Mouse (Mus musculus): ENCODE measurements around the gene Arhgap30. TPM values are rescaled to one million over a fixed set of nuclear protein-coding genes. Genes with fewer than 3 reads are reported as not detected.
A peak's percentile ranks its signal among the peaks of the same experiment; 100 is the strongest.

Arhgap30 gene
- polyA plus RNA-seq, 1 experiment from 2014 or later: 0.83 TPM

DNA sequence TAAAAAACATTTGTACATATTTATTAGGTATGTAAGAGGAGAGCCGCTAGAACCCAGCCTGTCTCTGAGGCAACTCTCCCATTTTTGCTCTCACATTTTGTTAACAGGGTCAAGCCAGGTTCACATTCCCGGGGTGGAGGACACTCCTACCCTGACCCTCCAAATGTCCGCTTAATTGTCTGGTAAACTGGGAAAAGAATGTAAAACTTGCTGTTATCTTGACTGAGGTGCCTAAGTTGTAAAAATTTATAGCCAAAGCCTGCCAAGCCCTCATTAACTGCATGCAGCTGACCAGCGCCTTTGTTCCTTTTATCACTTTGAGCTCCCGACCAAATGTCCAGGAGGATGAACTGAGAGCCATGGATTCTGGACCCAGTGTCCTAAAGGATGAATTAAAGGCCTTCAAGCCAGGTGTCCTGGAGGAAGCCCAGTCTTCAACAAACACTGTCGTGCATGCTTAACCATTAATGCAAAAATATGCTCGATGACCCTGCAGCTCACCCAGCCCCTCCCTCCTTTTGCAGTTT lies 46.6 kb downstream of the Arhgap30 start:
- Histone ChIP-seq H3K9ac (ENCODE audit: low read depth, low read length) (no peak overlapping the region), H3K4me3 (replicated peaks; ENCODE audit: low read depth, low read length) (no peak overlapping the region), H3K4me1 (replicated peaks; ENCODE audit: insufficient read depth, low read length) (peaks cover 9% of the 10 kb centered on the region; the same call in 1 of the 2 replicates), H3K9me3 (replicated peaks; ENCODE audit: low read length) (no peaks in the 10 kb centered on the region), H3K4me2 (ENCODE audit: low read length) (no peak overlapping the region), H3K36me3 (ENCODE audit: insufficient read depth, low read length) (no peaks in the 10 kb centered on the region), H3K27me3 (ENCODE audit: insufficient read depth, low read length) (no peaks in the 10 kb centered on the region), H3K27ac (no peak overlapping the region)
- 8% methylated on average over 7 of the region's 7 CpGs for WGBS
- TF ChIP-seq CTCF (IDR thresholded peaks at IDR 0.05; ENCODE audit: low read depth): no peak
- DNase-seq (ENCODE audit: low spot score) (peak; percentile 71), ATAC-seq (replicated peaks; ENCODE audit: low FRiP score, low read depth) (no peak)

DNA sequence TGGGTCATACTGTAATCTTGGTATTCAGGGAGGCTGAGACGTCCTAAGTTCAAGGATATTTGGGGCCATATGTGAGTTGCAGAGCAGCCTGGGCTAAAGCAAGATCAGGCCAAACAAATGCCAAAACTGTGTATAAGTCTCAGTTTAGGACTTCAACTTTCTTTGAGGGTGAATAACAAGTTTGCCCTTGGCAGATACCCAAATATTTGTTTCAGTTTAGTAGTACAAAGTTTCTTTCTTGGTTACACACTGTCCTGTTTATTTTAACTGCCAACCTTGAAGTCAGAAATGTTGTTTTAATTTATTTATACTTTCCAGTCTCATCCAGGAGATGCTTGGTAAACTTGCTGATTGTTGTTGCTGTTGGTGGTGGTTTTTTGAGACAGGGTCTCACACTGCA lies 47.2 kb downstream of the Arhgap30 start:
- Histone ChIP-seq H3K4me2 (ENCODE audit: low read length) (no peak overlapping the region), H3K36me3 (ENCODE audit: insufficient read depth, low read length) (no peaks in the 10 kb centered on the region), H3K9me3 (replicated peaks; ENCODE audit: low read length) (no peaks in the 10 kb centered on the region), H3K4me3 (replicated peaks; ENCODE audit: low read depth, low read length) (no peak overlapping the region), H3K9ac (ENCODE audit: low read depth, low read length) (no peak overlapping the region), H3K4me1 (replicated peaks; ENCODE audit: insufficient read depth, low read length) (peaks cover 15% of the 10 kb centered on the region), H3K27me3 (ENCODE audit: insufficient read depth, low read length) (no peaks in the 10 kb centered on the region), H3K27ac (no peak overlapping the region)
- ATAC-seq (replicated peaks; ENCODE audit: low FRiP score, low read depth): no peak
- no peak for TF ChIP-seq CTCF (IDR thresholded peaks at IDR 0.05; ENCODE audit: low read depth)
- no peak for DNase-seq (ENCODE audit: low spot score)
- WGBS: 62% methylated on average over 1 of the region's 1 CpGs

DNA sequence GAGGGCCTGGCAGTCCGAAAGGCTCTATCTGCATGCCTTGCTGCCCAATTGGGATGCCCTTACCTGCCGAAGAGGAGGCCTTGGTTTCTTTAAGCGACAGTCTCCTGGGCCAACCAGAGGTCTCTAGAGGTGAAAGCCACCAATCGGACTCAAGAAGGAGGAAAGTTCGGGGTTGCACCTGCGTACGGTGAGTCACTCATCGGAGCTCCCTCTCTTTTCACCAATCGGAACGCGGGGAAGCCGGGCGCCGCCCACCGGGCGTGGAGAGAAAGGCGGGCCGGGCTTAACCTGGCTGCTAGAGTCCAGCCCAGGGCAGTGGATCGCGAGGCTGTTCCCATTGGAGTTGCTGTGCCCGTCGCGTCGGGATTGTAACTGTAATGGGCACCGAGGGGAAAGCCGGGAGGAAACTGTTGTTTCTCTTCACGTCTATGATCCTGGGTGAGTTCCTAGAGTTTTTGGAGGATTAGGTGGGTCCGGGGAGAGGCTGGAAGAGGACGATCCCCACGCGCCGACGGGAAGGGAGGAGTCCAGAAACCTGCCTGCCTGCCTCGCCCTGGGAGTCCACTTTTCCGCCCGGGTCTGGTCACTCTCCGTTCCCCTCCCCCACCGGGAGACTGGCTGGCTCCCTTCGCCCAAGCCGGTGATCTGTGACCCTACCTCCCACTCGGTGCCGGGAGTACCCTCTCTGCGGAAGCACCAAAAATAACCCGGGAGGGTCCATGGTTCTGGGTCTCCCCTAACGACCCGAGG lies 48.7 kb downstream of the Arhgap30 start, which contains the start of gene F11r:
F11r (plus strand) TSS at position 272 of the 750 bp plus-strand sequence.
- H3K4me1 ChIP-seq (replicated peaks; ENCODE audit: insufficient read depth, low read length): peaks cover 30% of the 10 kb centered on the region
- TF ChIP-seq CTCF (IDR thresholded peaks at IDR 0.05; ENCODE audit: low read depth): peak; percentile 51
- H3K27ac ChIP-seq: peak within 1 kb of the TSS; percentile 91
- no peaks in the 10 kb centered on the region for H3K9me3 ChIP-seq (replicated peaks; ENCODE audit: low read length)
- H3K36me3 ChIP-seq (ENCODE audit: insufficient read depth, low read length): no peaks in the 10 kb centered on the region
- ATAC-seq (replicated peaks; ENCODE audit: low FRiP score, low read depth) (peak; percentile 89), DNase-seq (ENCODE audit: low spot score) (peak; percentile 93)
- H3K4me2 ChIP-seq (ENCODE audit: low read length): peak within 1 kb of the TSS; percentile 72
- WGBS: 1% methylated on average over 44 of the region's 46 CpGs
- H3K9ac ChIP-seq (ENCODE audit: low read depth, low read length): peak within 1 kb of the TSS; percentile 75
- H3K4me3 ChIP-seq (replicated peaks; ENCODE audit: low read depth, low read length): peak within 1 kb of the TSS; percentile 61
- H3K27me3 ChIP-seq (ENCODE audit: insufficient read depth, low read length): no peaks in the 10 kb centered on the region

DNA sequence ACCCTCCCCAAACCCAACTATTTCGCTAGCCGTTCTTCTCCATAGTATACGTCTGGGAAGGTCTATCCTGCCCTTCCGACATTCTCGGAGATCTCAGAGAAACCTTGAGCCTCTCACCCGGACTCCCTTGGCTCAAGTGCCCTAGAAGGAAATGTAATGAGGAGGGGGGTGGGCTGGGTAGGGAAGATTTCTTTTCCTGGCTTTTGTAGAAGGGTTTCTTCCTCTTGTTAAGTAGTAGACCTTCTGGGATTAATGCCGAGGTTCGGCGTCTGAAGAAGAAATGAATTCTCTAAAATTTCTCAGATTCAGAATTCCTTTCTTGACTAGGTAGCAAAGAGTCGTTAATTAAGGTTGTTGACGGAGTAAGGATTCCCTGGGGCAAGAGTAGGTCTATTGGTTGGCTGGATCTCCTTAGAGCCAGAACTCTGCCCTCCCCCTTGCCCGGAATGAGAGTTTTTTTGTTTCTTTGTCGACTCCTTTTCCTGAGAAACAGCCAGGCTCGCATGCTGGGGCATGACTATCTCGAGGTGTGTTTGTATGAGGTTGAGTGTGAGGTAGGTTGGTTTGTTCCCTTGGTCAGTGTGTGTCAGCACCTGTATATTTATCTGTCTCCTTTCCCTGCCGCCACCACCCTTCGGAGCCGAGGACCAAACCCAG lies 49.4 kb downstream of the Arhgap30 start:
- WGBS: 3% methylated on average over 18 of the region's 18 CpGs
- Histone ChIP-seq H3K4me1 (replicated peaks; ENCODE audit: insufficient read depth, low read length) (peaks cover 34% of the 10 kb centered on the region), H3K4me2 (ENCODE audit: low read length) (peak overlapping the region; percentile 72), H3K4me3 (replicated peaks; ENCODE audit: low read depth, low read length) (peak overlapping the region; percentile 61), H3K27me3 (ENCODE audit: insufficient read depth, low read length) (no peaks in the 10 kb centered on the region), H3K9ac (ENCODE audit: low read depth, low read length) (peak overlapping the region; percentile 75), H3K27ac (peak overlapping the region; percentile 91), H3K9me3 (replicated peaks; ENCODE audit: low read length) (no peaks in the 10 kb centered on the region), H3K36me3 (ENCODE audit: insufficient read depth, low read length) (no peaks in the 10 kb centered on the region)
- DNase-seq (ENCODE audit: low spot score) (peak; percentile 71), ATAC-seq (replicated peaks; ENCODE audit: low FRiP score, low read depth) (no peak)
- TF ChIP-seq CTCF (IDR thresholded peaks at IDR 0.05; ENCODE audit: low read depth): no peak

DNA sequence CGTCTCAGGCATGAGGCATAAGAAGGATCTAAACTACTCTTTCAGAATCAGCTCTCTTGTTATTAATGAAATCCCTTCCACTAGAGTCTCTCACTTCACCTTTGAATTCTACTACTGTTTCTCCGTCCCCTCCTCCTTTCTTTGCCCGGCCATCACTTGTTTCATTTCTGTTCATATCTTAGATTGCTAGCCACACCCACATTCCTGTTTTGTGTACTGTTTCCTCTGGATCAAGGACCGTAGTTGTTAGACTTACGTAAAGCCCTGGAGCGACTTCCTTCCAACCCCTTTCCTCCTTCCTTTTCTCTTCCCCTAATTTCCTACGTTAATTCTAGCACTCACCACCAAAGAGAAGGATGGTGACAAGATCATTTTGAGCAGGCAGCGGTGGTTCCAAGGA lies 50.3 kb downstream of the Arhgap30 start:
- H3K9me3 ChIP-seq (replicated peaks; ENCODE audit: low read length): no peaks in the 10 kb centered on the region
- TF ChIP-seq CTCF (IDR thresholded peaks at IDR 0.05; ENCODE audit: low read depth): no peak
- DNase-seq (ENCODE audit: low spot score): peak; percentile 81

DNA sequence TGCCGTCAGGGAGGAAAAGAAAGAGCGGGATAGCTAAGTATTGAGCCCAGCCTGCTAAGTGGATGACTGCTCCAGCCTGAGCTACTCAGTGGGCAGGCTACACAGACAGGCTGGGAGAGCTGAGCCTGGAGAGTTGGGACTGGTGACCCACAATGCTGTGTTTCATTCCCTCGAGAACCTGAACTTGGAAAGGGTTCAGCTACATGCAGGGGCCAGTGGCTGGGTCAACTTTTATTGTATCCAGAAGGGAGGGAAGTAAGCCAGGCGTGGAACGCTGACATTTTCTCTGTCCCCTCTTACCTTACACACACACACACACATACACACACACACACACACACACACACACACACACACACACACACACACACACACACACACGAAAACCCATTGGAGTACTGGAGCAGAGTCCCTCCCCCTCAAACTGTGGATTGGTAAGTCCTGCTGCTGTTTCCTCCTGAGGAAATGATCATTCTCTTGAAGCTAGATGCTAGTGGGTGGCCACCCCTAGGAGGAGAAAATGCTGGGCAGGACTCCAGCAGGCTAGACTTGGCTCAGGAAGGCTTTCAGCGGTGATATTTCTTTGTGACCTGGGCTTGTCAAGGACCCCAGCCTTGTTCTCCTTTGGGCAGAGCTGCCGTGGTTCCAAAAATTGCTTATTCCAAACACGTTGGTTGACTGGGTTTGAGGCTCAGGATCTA lies 51.4 kb downstream of the Arhgap30 start:
- Histone ChIP-seq H3K9ac (ENCODE audit: low read depth, low read length) (peak overlapping the region; percentile 53), H3K4me2 (ENCODE audit: low read length) (peak overlapping the region; percentile 72), H3K4me1 (replicated peaks; ENCODE audit: insufficient read depth, low read length) (peaks cover 34% of the 10 kb centered on the region), H3K4me3 (replicated peaks; ENCODE audit: low read depth, low read length) (peak overlapping the region; percentile 61), H3K27me3 (ENCODE audit: insufficient read depth, low read length) (no peaks in the 10 kb centered on the region), H3K9me3 (replicated peaks; ENCODE audit: low read length) (no peaks in the 10 kb centered on the region), H3K36me3 (ENCODE audit: insufficient read depth, low read length) (no peaks in the 10 kb centered on the region; the same call in 1 of the 2 replicates), H3K27ac (peak overlapping the region; percentile 91)
- DNase-seq (ENCODE audit: low spot score) (peak; percentile 96), ATAC-seq (replicated peaks; ENCODE audit: low FRiP score, low read depth) (peak; percentile 55)
- 2% methylated on average over 9 of the region's 9 CpGs for WGBS
- peak; percentile 23; the same call in 1 of the 2 replicates for TF ChIP-seq CTCF (IDR thresholded peaks at IDR 0.05; ENCODE audit: low read depth)

More for the DNA sequence above, 50.3 kb downstream of the Arhgap30 start:
- Histone ChIP-seq H3K4me3 (replicated peaks; ENCODE audit: low read depth, low read length) (peak overlapping the region; percentile 61), H3K9ac (ENCODE audit: low read depth, low read length) (peak overlapping the region; percentile 75), H3K27ac (peak overlapping the region; percentile 91), H3K36me3 (ENCODE audit: insufficient read depth, low read length) (no peaks in the 10 kb centered on the region; the same call in 1 of the 2 replicates), H3K4me1 (replicated peaks; ENCODE audit: insufficient read depth, low read length) (peaks cover 34% of the 10 kb centered on the region), H3K27me3 (ENCODE audit: insufficient read depth, low read length) (no peaks in the 10 kb centered on the region), H3K4me2 (ENCODE audit: low read length) (peak overlapping the region; percentile 72)
- ATAC-seq (replicated peaks; ENCODE audit: low FRiP score, low read depth): no peak
- 7% methylated on average over 8 of the region's 8 CpGs for WGBS

All from kidney, postnatal 0 days (tissue).